In the genomic region with DNA sequence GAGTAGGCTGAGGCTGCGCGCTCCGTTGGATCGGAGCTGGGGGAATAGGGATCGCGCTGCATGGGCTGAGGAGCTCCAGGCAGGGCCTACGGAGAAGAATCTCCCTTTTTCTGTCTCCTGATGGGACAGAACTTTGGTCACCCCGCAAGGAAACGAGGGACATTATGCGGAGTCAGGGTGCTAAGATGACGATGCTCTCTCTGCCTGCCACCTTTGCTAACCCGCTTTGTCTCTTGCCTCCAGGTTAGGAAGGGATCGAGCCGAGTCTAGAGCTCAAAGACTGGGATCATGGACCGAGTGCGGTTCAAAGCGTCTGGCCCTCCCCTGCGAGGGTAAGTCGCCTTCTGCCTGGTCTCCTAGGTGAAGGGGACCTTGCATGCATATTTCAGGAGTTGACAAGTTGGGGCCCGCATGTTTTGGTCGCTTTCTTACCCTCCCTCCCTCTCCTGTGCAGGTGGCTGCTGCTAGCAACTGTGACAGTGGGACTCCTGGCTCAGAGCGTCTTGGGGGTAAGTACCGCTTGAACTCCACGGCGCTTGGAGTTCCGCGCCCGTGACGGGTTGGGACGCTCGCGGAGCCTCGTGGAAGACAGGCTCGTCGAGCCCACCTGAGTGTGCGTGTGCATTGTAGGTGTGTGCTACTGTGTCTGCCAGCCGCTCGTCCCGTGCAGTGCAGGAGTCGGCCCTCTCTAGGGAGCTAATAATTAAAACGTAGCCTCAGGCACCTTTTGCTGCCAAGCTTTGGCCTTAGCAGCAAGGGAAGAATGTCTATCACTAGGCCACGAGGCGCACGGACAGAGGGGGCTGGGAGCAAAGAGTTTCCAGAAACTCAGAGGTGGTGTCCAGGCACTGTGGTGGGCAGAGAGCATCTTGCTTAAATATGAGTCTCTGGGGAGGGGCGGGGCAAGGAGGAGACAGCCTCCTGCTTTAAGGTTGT, we compare ENCODE assay signal across 8 mouse cellular contexts. TPM values are rescaled to one million over a fixed set of nuclear protein-coding genes. Genes with fewer than 3 reads are reported as not detected.
DNase-seq lines count a peak whose midpoint lies in the region; ATAC-seq and TF ChIP-seq lines count a peak whose summit lies in the region.

No protein-coding gene starts in this region.

- no peaks in the 10 kb centered on the region for H3K27me3 ChIP-seq in cerebellum, adult 2 months (ENCODE audit: control insufficient read depth, insufficient read depth, low read length)
- H3K27me3 ChIP-seq in forebrain, embryonic 14.5 days (replicated peaks; ENCODE audit: control insufficient read depth, insufficient read depth, low read length) = peaks cover 34% of the 10 kb centered on the region
- peaks cover 21% of the 10 kb centered on the region for H3K27me3 ChIP-seq in hindbrain, embryonic 16.5 days (replicated peaks; ENCODE audit: control insufficient read depth, insufficient read depth, low read length)
- H3K27me3 ChIP-seq in liver, embryonic 14.5 days (ENCODE audit: control insufficient read depth, insufficient read depth, low read length) = peaks cover 37% of the 10 kb centered on the region
- H3K27me3 ChIP-seq in neural tube, embryonic 15.5 days (replicated peaks) = peaks cover 71% of the 10 kb centered on the region

- 10% methylated on average over 45 of the region's 45 CpGs for WGBS in cerebellum, adult 2 months
- WGBS in forebrain, embryonic 14.5 days = 2% methylated on average over 45 of the region's 45 CpGs
- WGBS in hindbrain, embryonic 16.5 days = 2% methylated on average over 45 of the region's 45 CpGs
- WGBS in liver, embryonic 14.5 days (ENCODE audit: insufficient replicate concordance) = 7% methylated on average over 45 of the region's 45 CpGs
- 3% methylated on average over 45 of the region's 45 CpGs for WGBS in neural tube, embryonic 15.5 days

- no peak overlapping the region for H3K27ac ChIP-seq in cerebellum, adult 2 months (ENCODE audit: insufficient read depth, low read length)
- H3K27ac ChIP-seq in forebrain, embryonic 14.5 days (ENCODE audit: low read depth, low read length) = no peak overlapping the region
- H3K27ac ChIP-seq in hindbrain, embryonic 16.5 days (ENCODE audit: low read depth, low read length) = peak overlapping the region; percentile 21; the same call in 1 of the 2 replicates
- H3K27ac ChIP-seq in liver, embryonic 14.5 days = no peak overlapping the region
- no peak overlapping the region for H3K27ac ChIP-seq in neural tube, embryonic 15.5 days (replicated peaks)

- no peak for ATAC-seq in cerebellum, adult (ENCODE audit: insufficient number of reproducible peaks, low FRiP score, low TSS enrichment)
- ATAC-seq in forebrain, embryonic 14.5 days = peak; percentile 45
- ATAC-seq in hindbrain, embryonic 16.5 days = peak; percentile 41
- no peak for ATAC-seq in liver, embryonic 14.5 days (ENCODE audit: insufficient read depth)
- ATAC-seq in neural tube, embryonic 15.5 days (ENCODE audit: low FRiP score) = peak; percentile 40; the same call in 1 of the 2 replicates

- H3K9ac ChIP-seq in forebrain, embryonic 14.5 days (ENCODE audit: low read length) = peak overlapping the region; percentile 71
- H3K9ac ChIP-seq in hindbrain, embryonic 16.5 days (ENCODE audit: low read depth, low read length) = peak overlapping the region; percentile 76
- H3K9ac ChIP-seq in liver, embryonic 14.5 days (replicated peaks) = no peak overlapping the region
- peak overlapping the region; percentile 64 for H3K9ac ChIP-seq in neural tube, embryonic 15.5 days (replicated peaks)

- no peak for TF ChIP-seq EP300 in liver, embryonic 14.5 days (IDR thresholded peaks at IDR 0.05; ENCODE audit: low read depth)

- no peaks in the 10 kb centered on the region for H3K4me1 ChIP-seq in cerebellum, adult 2 months (ENCODE audit: control insufficient read depth, insufficient read depth, low read length)
- peaks cover 6% of the 10 kb centered on the region for H3K4me1 ChIP-seq in forebrain, embryonic 14.5 days (ENCODE audit: control insufficient read depth, insufficient read depth, low read length)
- H3K4me1 ChIP-seq in hindbrain, embryonic 16.5 days (ENCODE audit: control insufficient read depth, insufficient read depth, low read depth, low read length) = peaks cover 17% of the 10 kb centered on the region
- H3K4me1 ChIP-seq in liver, embryonic 14.5 days (replicated peaks; ENCODE audit: control insufficient read depth in 2 of 2, insufficient read depth in 2 of 2, low read length in 1 of 2) = no peaks in the 10 kb centered on the region
- peaks cover 28% of the 10 kb centered on the region for H3K4me1 ChIP-seq in neural tube, embryonic 15.5 days

- TF ChIP-seq CTCF in cerebellum, adult 2 months (IDR thresholded peaks at IDR 0.05; ENCODE audit: borderline replicate concordance, insufficient read depth, low read depth, low read length) = no peak
- TF ChIP-seq CTCF in liver, embryonic 14.5 days (IDR thresholded peaks at IDR 0.05; ENCODE audit: low read depth) = no peak

- H3K4me3 ChIP-seq in cerebellum, adult 2 months (replicated peaks; ENCODE audit: insufficient read depth, low read depth, low read length) = peak overlapping the region; percentile 31
- peak overlapping the region; percentile 58 for H3K4me3 ChIP-seq in forebrain, embryonic 14.5 days (ENCODE audit: low read depth, low read length)
- H3K4me3 ChIP-seq in hindbrain, embryonic 16.5 days (ENCODE audit: low read length) = peak overlapping the region; percentile 70
- peak overlapping the region; percentile 47 to 48 for H3K4me3 ChIP-seq in liver, embryonic 14.5 days (ENCODE audit: insufficient read depth in 1 of 2, low read depth in 2 of 2, low read length in 2 of 2)
- peak overlapping the region; percentile 60 for H3K4me3 ChIP-seq in neural tube, embryonic 15.5 days (replicated peaks)

- peak in 1 of 2 experiments; percentile 13 for DNase-seq in cerebellum, adult 2 months
- DNase-seq in R1 (ENCODE audit: low read depth, low spot score) = peak; percentile 61
- DNase-seq in forebrain, embryonic 14.5 days (ENCODE audit: low spot score) = peak; percentile 42
- no peak for DNase-seq in liver, embryonic 14.5 days (ENCODE audit: low read depth in 3 of 3, low spot score in 3 of 3)
- DNase-seq in T-cell, adult 2 months (ENCODE audit: low spot score) = no peak

- no peaks in the 10 kb centered on the region for H3K9me3 ChIP-seq in forebrain, embryonic 14.5 days (replicated peaks; ENCODE audit: control insufficient read depth, low read length)
- H3K9me3 ChIP-seq in hindbrain, embryonic 16.5 days (ENCODE audit: control insufficient read depth, low read length) = no peaks in the 10 kb centered on the region
- no peaks in the 10 kb centered on the region for H3K9me3 ChIP-seq in liver, embryonic 14.5 days (ENCODE audit: control insufficient read depth, low read length)
- no peaks in the 10 kb centered on the region for H3K9me3 ChIP-seq in neural tube, embryonic 15.5 days (replicated peaks)

- no peak for TF ChIP-seq POLR2A in cerebellum, adult 2 months (IDR thresholded peaks at IDR 0.05; ENCODE audit: borderline replicate concordance, insufficient read depth, low read length)

- no peaks in the 10 kb centered on the region for H3K36me3 ChIP-seq in forebrain, embryonic 14.5 days (ENCODE audit: control insufficient read depth, insufficient read depth, low read length)
- H3K36me3 ChIP-seq in hindbrain, embryonic 16.5 days (ENCODE audit: control insufficient read depth, insufficient read depth, low read length) = no peaks in the 10 kb centered on the region
- no peaks in the 10 kb centered on the region for H3K36me3 ChIP-seq in liver, embryonic 14.5 days (replicated peaks; ENCODE audit: control insufficient read depth, insufficient read depth, low read depth)
- no peaks in the 10 kb centered on the region for H3K36me3 ChIP-seq in neural tube, embryonic 15.5 days

- H3K4me2 ChIP-seq in forebrain, embryonic 14.5 days (ENCODE audit: low read length) = peak overlapping the region; percentile 91
- peak overlapping the region; percentile 87 for H3K4me2 ChIP-seq in hindbrain, embryonic 16.5 days (ENCODE audit: low read length)
- H3K4me2 ChIP-seq in liver, embryonic 14.5 days (ENCODE audit: low read depth) = peak overlapping the region; percentile 54
- peak overlapping the region; percentile 93 for H3K4me2 ChIP-seq in neural tube, embryonic 15.5 days

RNA-seq across cellular contexts. Expression of a gene that starts 0.8 kb away (rescaled TPM):
- 14.8 and 15.6 TPM in 2 replicates for polyA plus RNA-seq in cerebellum, adult 2 months (2012; rRNA removed)
- 77.9 and 91.4 TPM in 2 replicates for polyA plus RNA-seq in forebrain, embryonic 14.5 days (2014; fragmentation: Nextera tagmentation; extraction: Ambion mirVana)
- polyA plus RNA-seq in hindbrain, embryonic 16.5 days (2015; fragmentation: Nextera tagmentation; extraction: Ambion mirVana) = 68.6 and 105 TPM in 2 replicates
- polyA plus RNA-seq in liver, embryonic 14.5 days (2012; rRNA removed) = 15.4 and 16.3 TPM in 2 replicates
- 13.5 and 14.4 TPM in 2 replicates for polyA plus RNA-seq in liver, embryonic 14.5 days (2014; fragmentation: Nextera tagmentation; extraction: Ambion mirVana)
- polyA plus RNA-seq in neural tube, embryonic 15.5 days (2015; fragmentation: Nextera tagmentation; extraction: Ambion mirVana) = 79.3 and 96.2 TPM in 2 replicates

RNA-seq across cellular contexts. Expression of a gene that starts 0.8 kb away (rescaled TPM):
- polyA plus RNA-seq in cerebellum, adult 2 months (2012; rRNA removed) = 13.8 and 15.0 TPM in 2 replicates
- polyA plus RNA-seq in forebrain, embryonic 14.5 days (2014; fragmentation: Nextera tagmentation; extraction: Ambion mirVana) = 19.1 and 27.1 TPM in 2 replicates
- polyA plus RNA-seq in hindbrain, embryonic 16.5 days (2015; fragmentation: Nextera tagmentation; extraction: Ambion mirVana) = 28.9 and 42.5 TPM in 2 replicates
- 4.7 TPM in 2 replicates for polyA plus RNA-seq in liver, embryonic 14.5 days (2012; rRNA removed)
- 4.9 and 5.3 TPM in 2 replicates for polyA plus RNA-seq in liver, embryonic 14.5 days (2014; fragmentation: Nextera tagmentation; extraction: Ambion mirVana)
- polyA plus RNA-seq in neural tube, embryonic 15.5 days (2015; fragmentation: Nextera tagmentation; extraction: Ambion mirVana) = 35.4 and 43.7 TPM in 2 replicates

Comparison
In these comparisons a context has a peak if more than half of its experiments do, and no peak if none do; other contexts are left out.
1. DNase-seq: peak in R1 (single experiment) and forebrain, embryonic 14.5 days (single experiment); none in liver, embryonic 14.5 days (0 of 3) and T-cell, adult 2 months (single experiment).
2. ATAC-seq: peak in forebrain, embryonic 14.5 days (single experiment), hindbrain, embryonic 16.5 days (single experiment) and neural tube, embryonic 15.5 days (single experiment); none in cerebellum, adult (single experiment) and liver, embryonic 14.5 days (single experiment).
3. Peak in every context shown above with its lines, with median percentiles within 50 percentile points of each other: H3K4me3 ChIP-seq and H3K4me2 ChIP-seq.